In genomic region chr6:131383713-131384330, GRCm38 (mm10) we compare ENCODE assay signal across 11 mouse cellular contexts. TPM values are rescaled to one million over a fixed set of nuclear protein-coding genes. Genes with fewer than 3 reads are reported as not detected.
DNase-seq lines count a peak whose midpoint lies in the region; ATAC-seq and TF ChIP-seq lines count a peak whose summit lies in the region.
"Had no signal": no experiment of that assay in that cellular context is flagged by ENCODE, and none has a peak within 500 bp of the region (broad histone marks: within the 10 kb centered on the region; RNA-seq: fewer than 3 reads in every experiment).

No protein-coding gene starts in this region.

- peak overlapping the region; percentile 27; the same call in 1 of the 2 replicates for H3K27ac ChIP-seq in heart, embryonic 15.5 days
- H3K27ac ChIP-seq in embryonic facial prominence, embryonic 10.5 days (replicated peaks), result no peak overlapping the region
- H3K27ac ChIP-seq in liver, embryonic 12.5 days, result peak overlapping the region; percentile 70
- H3K27ac ChIP-seq: hindbrain, embryonic 10.5 days; lung, embryonic 15.5 days; neural tube, embryonic 13.5 days had no signal

- TF ChIP-seq CTCF in E14TG2a.4 (conservative IDR thresholded peaks at IDR 0.05; ENCODE audit: low read length), result no peak

- no peak overlapping the region for H3K4me2 ChIP-seq in heart, embryonic 15.5 days
- H3K4me2 ChIP-seq in liver, embryonic 12.5 days, result peak overlapping the region; percentile 77
- H3K4me2 ChIP-seq: lung, embryonic 15.5 days; neural tube, embryonic 13.5 days had no signal

- 45% methylated on average over 6 of the region's 6 CpGs for WGBS in heart, embryonic 15.5 days
- 51% methylated on average over 6 of the region's 6 CpGs for WGBS in embryonic facial prominence, embryonic 10.5 days
- WGBS in liver, embryonic 12.5 days (ENCODE audit: insufficient replicate concordance), result 50% methylated on average over 6 of the region's 6 CpGs

- H3K9ac ChIP-seq in heart, embryonic 15.5 days, result no peak overlapping the region
- peak overlapping the region; percentile 53 for H3K9ac ChIP-seq in liver, embryonic 12.5 days
- H3K9ac ChIP-seq: lung, embryonic 15.5 days; neural tube, embryonic 13.5 days had no signal

- intact Hi-C loops in heart, postnatal 10 days (cut with DNase I), result no loop called here

- no peak overlapping the region for H3K4me3 ChIP-seq in heart, embryonic 15.5 days
- peak overlapping the region; percentile 89 for H3K4me3 ChIP-seq in E14TG2a.4 (replicated peaks; ENCODE audit: low read length)
- H3K4me3 ChIP-seq in embryonic facial prominence, embryonic 10.5 days, result no peak overlapping the region
- peak overlapping the region; percentile 32 for H3K4me3 ChIP-seq in liver, embryonic 12.5 days
- H3K4me3 ChIP-seq: hindbrain, embryonic 10.5 days; lung, embryonic 15.5 days; neural tube, embryonic 13.5 days had no signal

- no peak for ATAC-seq in heart, embryonic 15.5 days (replicated peaks; ENCODE audit: insufficient number of reproducible peaks, insufficient read depth, low FRiP score, low read depth)
- no peak for ATAC-seq in liver, embryonic 12.5 days

- H3K27me3 ChIP-seq in heart, embryonic 15.5 days, result no peaks in the 10 kb centered on the region
- no peaks in the 10 kb centered on the region for H3K27me3 ChIP-seq in E14TG2a.4 (ENCODE audit: insufficient read depth, low read length)
- H3K27me3 ChIP-seq in embryonic facial prominence, embryonic 10.5 days (replicated peaks; ENCODE audit: low read depth, poor library complexity, severe bottlenecking), result no peaks in the 10 kb centered on the region
- H3K27me3 ChIP-seq in liver, embryonic 12.5 days (replicated peaks), result no peaks in the 10 kb centered on the region
- H3K27me3 ChIP-seq: lung, embryonic 15.5 days; neural tube, embryonic 13.5 days had no signal

- DNase-seq in heart, postnatal 10 days, result no peak
- peak; percentile 14 for DNase-seq in embryonic facial prominence, embryonic 10.5 days (ENCODE audit: low spot score)
- no peak for DNase-seq in layer of hippocampus, postnatal 14 days (ENCODE audit: low spot score in 2 of 2)
- DNase-seq in urinary bladder, postnatal 25 days (ENCODE audit: low spot score), result no peak
- DNase-seq: thymus, postnatal 36 days had no signal

- H3K36me3 ChIP-seq in heart, embryonic 15.5 days, result peaks cover 17% of the 10 kb centered on the region; the same call in 1 of the 2 replicates
- H3K36me3 ChIP-seq in E14TG2a.4 (ENCODE audit: insufficient read depth, low read length), result peaks cover 64% of the 10 kb centered on the region
- peaks cover 32% of the 10 kb centered on the region for H3K36me3 ChIP-seq in embryonic facial prominence, embryonic 10.5 days (replicated peaks)
- H3K36me3 ChIP-seq in liver, embryonic 12.5 days, result peaks cover 54% of the 10 kb centered on the region

- no peaks in the 10 kb centered on the region for H3K9me3 ChIP-seq in heart, embryonic 15.5 days (replicated peaks)
- H3K9me3 ChIP-seq in E14TG2a.4 (ENCODE audit: low read length), result no peaks in the 10 kb centered on the region
- H3K9me3 ChIP-seq in embryonic facial prominence, embryonic 10.5 days, result no peaks in the 10 kb centered on the region
- H3K9me3 ChIP-seq in liver, embryonic 12.5 days (replicated peaks), result no peaks in the 10 kb centered on the region
- H3K9me3 ChIP-seq: hindbrain, embryonic 10.5 days; lung, embryonic 15.5 days; neural tube, embryonic 13.5 days had no signal

- peaks cover 55% of the 10 kb centered on the region for H3K4me1 ChIP-seq in heart, embryonic 15.5 days (replicated peaks)
- peaks cover 79% of the 10 kb centered on the region for H3K4me1 ChIP-seq in E14TG2a.4 (replicated peaks; ENCODE audit: low read depth, low read length)
- H3K4me1 ChIP-seq in embryonic facial prominence, embryonic 10.5 days, result peaks cover 43% of the 10 kb centered on the region
- H3K4me1 ChIP-seq in liver, embryonic 12.5 days, result peaks cover 53% of the 10 kb centered on the region

RNA-seq across cellular contexts. Expression of gene Ybx3, which starts 4.5 kb away (rescaled TPM):
- 49.1 and 52.1 TPM in 2 replicates for polyA plus RNA-seq in heart, embryonic 15.5 days (2015; fragmentation: Nextera tagmentation; extraction: Ambion mirVana)
- 100 to 1,000 TPM; 235 to 248 TPM for total RNA-seq in heart, postnatal 10 days (2021)
- polyA plus RNA-seq in embryonic facial prominence, embryonic 10.5 days (2016; fragmentation: Nextera tagmentation; extraction: Ambion mirVana), result 44.2 and 44.7 TPM in 2 replicates
- polyA plus RNA-seq in liver, embryonic 12.5 days (2016; fragmentation: Nextera tagmentation; extraction: Ambion mirVana), result 88.6 and 105 TPM in 2 replicates
- total RNA-seq in layer of hippocampus, postnatal 14 days (2021), result 10 to 100 TPM; 70.0 to 72.3 TPM

RNA-seq across cellular contexts. Expression of gene Styk1, which starts 30.4 kb away (rescaled TPM):
- polyA plus RNA-seq in heart, embryonic 15.5 days (2015; fragmentation: Nextera tagmentation; extraction: Ambion mirVana), result 0.14 and 0.21 TPM in 2 replicates
- total RNA-seq in heart, postnatal 10 days (2021), result under 1 TPM; 0.14 to 0.20 TPM
- 0.56 and 0.67 TPM in 2 replicates for polyA plus RNA-seq in embryonic facial prominence, embryonic 10.5 days (2016; fragmentation: Nextera tagmentation; extraction: Ambion mirVana)
- 0.65 and 1.1 TPM in 2 replicates for polyA plus RNA-seq in liver, embryonic 12.5 days (2016; fragmentation: Nextera tagmentation; extraction: Ambion mirVana)
- total RNA-seq in layer of hippocampus, postnatal 14 days (2021), result 1 to 10 TPM; 2.8 to 5.1 TPM

Comparison
In these comparisons a context has a peak if more than half of its experiments do, and no peak if none do; other contexts are left out.
1. H3K4me3 ChIP-seq: peak in E14TG2a.4 (single experiment) and liver, embryonic 12.5 days (single experiment); none in heart, embryonic 15.5 days (single experiment) and embryonic facial prominence, embryonic 10.5 days (single experiment).